Mouse (Mus musculus) ES-E14 (cell line): ENCODE measurements around the gene Tmem127.

Source experiments
- CHD2 ChIP-seq: IDR thresholded peaks from 2 replicates; pipeline ENCODE4 v1.6.1; 2014; ENCODE audit warnings: mild to moderate bottlenecking, low read depth, low read length, inconsistent platforms
- HCFC1 ChIP-seq: IDR thresholded peaks from 2 replicates; pipeline ENCODE4 v1.6.1; 2012; ENCODE audit warnings: low read length, inconsistent platforms, borderline replicate concordance; ENCODE audit not compliant: insufficient read depth
- MAFK ChIP-seq: IDR thresholded peaks from 2 replicates; pipeline ENCODE4 v1.6.1; 2014; ENCODE audit warnings: mild to moderate bottlenecking, low read depth, low read length, inconsistent platforms; ENCODE audit not compliant: insufficient read depth
- ZC3H11A ChIP-seq: IDR thresholded peaks from 2 replicates; pipeline ENCODE4 v1.6.1; 2012; ENCODE audit warnings: low read depth, mild to moderate bottlenecking, inconsistent platforms, low read length, borderline replicate concordance
- ZNF384 ChIP-seq: IDR thresholded peaks from 2 replicates; pipeline ENCODE4 v1.6.1; 2012; ENCODE audit warnings: low read depth, low read length, inconsistent platforms

GRCm38 (mm10) chr2:127304609-127305210 lies 57.0 kb downstream of the Tmem127 start:
- TF ChIP-seq MAFK (no peak), CHD2 (no peak), ZC3H11A (no peak), HCFC1 (no peak), ZNF384 (no peak)
